Mouse (Mus musculus) layer of hippocampus, adult 18-20 months (tissue): ENCODE results near the gene Rabepk. TPM values are rescaled to one million over a fixed set of nuclear protein-coding genes. Genes with fewer than 3 reads are reported as not detected.
A peak's percentile ranks its signal among the peaks of the same experiment; 100 is the strongest.
"Not testable (repeated sequence)": the region's sequence is repeated elsewhere in the genome, so short reads cannot be mapped to it uniquely, and the experiment has no call there.

ENCODE experiments used
- DNase-seq, 2 experiments: peaks; one replicate each; pipeline ENCODE4 v3.0.0; 2022; ENCODE audit warnings: low spot score in 2 of 2
- long read RNA-seq: library from polyadenylated mRNA; stranded (forward); transcript quantifications from one replicate; pipeline ENCODE4 v2.0.0, GENCODE M21; 2021
- total RNA-seq, 2 experiments: library from RNA; stranded (reverse); gene quantifications; 2 replicates each; pipeline ENCODE4 v1.2.3; 2021

Gene Rabepk
- total RNA-seq = 10 to 100 TPM; 31.3 to 34.5 TPM
- long read RNA-seq, transcript Rabepk-207 (8 exons, 2,968 nt) = major isoform, 14 of 36 reads
- long read RNA-seq, partial matches to known transcripts = 1 of 36 reads
- long read RNA-seq, other reads (novel, unspliced or antisense) = 20 of 36 reads

GRCm38 (mm10) chr2:34799357-34800256 is at the start of gene Rabepk:
Gene Rabepk (minus strand): TSS chr2:34799912.
- peak; percentile 63 to 76 for DNase-seq

DNA sequence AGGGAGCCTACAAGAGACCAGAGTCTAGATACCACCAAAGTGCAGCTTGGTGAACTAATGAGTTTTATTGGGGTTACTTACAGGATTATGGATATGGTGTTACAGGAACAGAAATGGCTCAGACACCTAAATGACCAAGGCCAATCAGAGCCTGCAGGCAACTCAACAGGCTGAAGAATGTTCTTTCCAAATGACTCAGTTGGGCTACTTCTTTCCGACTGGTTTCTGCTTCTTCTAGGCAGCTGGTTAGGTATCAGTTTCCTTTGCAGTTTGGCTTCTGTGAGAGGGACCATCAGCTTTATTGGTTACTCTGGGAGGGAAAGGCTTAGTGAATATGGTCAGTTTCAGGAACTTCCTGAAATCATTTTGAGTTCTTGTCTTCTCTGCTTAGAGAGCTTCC is 48.0 kb upstream of the Rabepk start:
- DNase-seq = no peak

- DNase-seq = peak in 1 of 2 experiments; percentile 11
Observed at GRCm38 (mm10) chr2:34843211-34843939, 43.7 kb upstream of the Rabepk start.

- peak; percentile 61 to 85 for DNase-seq
Observed at GRCm38 (mm10) chr2:34841706-34842105, 42.0 kb upstream of the Rabepk start.

DNA sequence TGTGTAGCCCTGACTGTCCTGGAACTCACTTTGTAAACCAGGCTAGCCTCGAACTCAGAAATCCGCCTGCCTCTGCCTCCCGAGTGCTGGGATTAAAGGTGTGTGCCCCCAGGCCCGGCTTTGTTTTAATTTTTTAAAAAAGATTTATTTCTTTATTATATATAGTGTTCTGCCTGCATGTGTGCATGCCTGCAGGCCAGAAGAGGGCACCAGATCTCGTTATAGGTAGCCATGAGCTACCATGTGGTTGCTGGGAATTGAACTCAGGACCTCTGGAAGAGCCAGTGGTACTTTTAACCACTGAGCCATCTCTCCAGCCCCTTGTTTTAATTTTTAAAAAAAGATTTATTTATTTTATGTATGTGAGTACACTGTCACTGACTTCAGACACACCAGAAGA is 40.4 kb upstream of the Rabepk start:
- not testable (repeated sequence) for DNase-seq

GRCm38 (mm10) chr2:34835669-34836068 is 36.0 kb upstream of the Rabepk start:
- DNase-seq = no peak

DNA sequence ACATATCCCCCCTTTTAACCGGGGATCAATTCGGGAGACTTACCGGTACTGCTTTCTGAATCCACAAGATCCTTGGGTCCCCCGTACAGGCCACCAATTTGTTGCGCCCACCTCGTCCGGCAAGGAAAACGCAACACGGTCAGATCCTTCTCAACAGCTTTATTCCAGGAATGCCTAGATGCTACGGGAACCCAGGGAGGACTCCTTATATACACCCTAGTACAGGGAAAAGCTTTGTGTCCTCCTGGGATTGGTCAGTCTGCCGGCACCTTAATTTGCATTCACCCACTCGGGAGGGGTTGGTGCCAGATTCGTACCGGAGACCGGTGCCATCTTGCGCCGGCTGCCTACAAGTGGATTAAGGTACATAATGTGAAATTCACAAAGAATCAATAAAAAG is 33.9 kb upstream of the Rabepk start:
- no peak for DNase-seq

GRCm38 (mm10) chr2:34832766-34833457 is 33.2 kb upstream of the Rabepk start, which contains the start of gene Gm34653:
Gene Gm34653 (plus strand): TSS chr2:34833007.
- DNase-seq = not testable (repeated sequence)

GRCm38 (mm10) chr2:34830066-34830465 is 30.4 kb upstream of the Rabepk start:
- not testable (repeated sequence) for DNase-seq

DNA sequence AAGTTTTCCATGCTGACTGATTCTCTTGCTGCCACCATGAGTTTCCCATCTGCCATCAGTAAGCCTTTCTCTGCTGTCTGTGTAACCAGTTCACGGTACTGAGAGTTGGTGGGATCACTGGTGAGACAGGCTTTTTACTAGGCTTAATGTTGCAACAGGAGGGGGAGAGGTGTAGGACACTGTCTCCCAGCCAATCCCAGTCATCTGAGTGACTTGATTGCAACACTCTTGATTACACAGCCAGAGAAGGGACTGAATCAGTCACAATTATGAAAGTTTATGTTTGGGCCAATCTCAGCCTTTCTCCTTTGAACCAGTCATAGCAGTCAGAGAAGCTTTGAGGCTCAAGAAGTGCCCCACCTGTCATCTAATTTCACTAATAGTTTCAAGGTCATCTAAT is 28.3 kb upstream of the Rabepk start:
- no peak for DNase-seq

- no peak for DNase-seq
Observed at GRCm38 (mm10) chr2:34827591-34827990, 27.9 kb upstream of the Rabepk start.

DNA sequence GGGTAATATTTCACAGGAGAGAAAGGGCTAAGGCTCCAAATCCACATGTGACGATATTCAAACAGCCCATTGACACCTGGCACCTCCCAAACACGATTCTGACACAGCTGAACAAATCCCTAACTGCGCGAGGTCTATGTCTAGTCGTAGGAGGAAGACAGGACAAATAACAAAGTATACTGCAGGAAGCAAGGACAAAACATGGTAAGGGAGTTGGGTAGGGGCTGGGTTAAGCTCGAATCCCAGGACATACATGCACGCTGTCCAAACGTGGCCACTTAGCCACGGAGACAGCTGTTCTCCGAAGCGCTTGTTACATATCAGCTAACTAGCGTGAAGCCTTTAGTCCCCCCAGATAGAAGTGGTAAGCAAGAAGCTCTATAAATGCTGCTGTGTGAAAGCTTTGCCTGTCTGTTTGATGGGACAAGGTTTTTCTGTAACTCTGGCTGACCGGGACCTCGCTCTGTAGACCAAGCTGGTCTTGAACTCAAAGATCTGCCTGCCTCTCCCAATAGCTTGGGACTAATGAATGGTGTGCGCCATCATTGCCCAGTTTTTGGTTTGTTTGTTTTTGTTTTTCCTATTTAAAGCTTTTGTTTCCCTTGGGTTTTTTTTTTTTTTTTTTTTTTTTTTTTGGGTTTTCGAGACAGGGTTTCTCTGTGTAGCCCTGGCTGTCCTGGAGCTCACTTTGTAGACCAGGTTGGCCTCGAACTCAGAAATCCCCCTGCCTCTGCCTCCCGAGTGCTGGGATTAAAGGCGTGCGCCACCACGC is 26.9 kb upstream of the Rabepk start:
- DNase-seq = no peak

DNA sequence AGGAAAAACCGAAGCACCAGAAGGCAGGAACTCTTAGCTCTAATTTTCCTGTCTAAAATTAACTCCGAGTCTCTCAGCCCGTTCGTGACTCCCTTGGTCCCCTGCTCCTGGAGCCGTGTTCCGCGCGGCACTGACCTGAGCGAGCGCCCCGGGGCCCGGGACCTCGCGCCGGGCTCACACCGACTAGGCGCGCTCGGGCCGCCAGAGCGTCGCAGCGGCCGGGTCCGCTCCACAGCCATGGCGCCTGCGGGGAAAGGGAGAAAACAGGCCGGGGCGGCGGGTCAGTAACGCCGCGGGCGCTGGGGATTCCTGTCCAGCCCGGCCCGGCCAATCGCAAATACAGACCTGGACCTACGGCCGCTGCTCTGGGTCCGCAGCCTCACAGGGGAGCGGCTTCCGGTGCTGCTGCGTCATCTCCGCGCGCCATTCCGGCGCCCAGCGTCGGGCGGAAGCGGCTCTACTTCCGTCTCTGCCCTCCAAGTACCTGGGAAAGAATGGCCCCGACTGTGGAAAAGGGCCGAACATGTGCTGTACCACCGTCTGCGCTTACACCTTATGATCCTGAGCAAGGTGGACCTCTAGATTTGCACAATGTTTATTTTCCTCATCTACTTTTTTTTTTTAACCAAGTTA is 26.2 kb upstream of the Rabepk start, which contains the start of gene Fbxw2:
Gene Fbxw2 (minus strand): TSS at position 485 of the 633 bp plus-strand sequence.
- DNase-seq = peak; percentile 89 to 96

- DNase-seq = no peak
Observed at GRCm38 (mm10) chr2:34818492-34818891, 18.8 kb upstream of the Rabepk start.

DNA sequence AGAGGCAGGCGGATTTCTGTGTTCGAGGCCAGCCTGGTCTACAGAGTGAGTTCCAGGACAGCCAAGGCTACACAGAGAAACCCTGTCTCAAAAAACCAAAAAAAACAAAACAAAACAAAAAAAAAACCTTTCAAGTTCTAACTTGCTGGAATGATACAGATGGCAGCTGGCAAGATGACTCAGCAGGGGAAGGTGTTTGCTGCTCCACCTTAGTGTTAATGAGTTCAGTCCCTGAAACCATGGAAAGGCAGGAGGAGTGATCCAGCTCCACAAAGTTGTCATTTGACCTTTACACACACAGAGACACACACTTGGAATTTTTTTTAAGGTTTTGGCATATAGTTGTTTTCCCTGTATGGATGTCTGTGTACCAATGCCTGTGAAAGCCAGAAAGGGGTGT is 16.2 kb upstream of the Rabepk start:
- not testable (repeated sequence) for DNase-seq

DNA sequence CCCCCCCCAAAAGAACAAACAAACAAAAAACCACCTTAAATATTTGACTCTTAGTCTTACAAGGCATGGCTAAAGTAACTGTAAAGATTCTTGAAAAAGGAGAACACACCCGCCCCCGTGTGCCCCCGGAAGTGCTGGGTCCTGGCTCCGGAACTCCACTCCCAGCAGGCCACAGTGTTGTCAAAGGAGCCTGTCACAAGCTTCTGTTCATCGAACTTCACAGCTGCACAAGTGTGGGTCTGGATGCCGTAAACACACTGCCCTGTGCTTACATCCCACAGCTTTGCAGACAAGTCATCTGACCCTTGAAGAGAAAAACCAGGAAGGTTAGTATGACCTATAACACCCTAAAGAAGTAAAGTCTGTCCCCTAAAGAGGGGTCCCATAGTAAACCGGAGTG is 13.0 kb upstream of the Rabepk start:
- no peak for DNase-seq

DNA sequence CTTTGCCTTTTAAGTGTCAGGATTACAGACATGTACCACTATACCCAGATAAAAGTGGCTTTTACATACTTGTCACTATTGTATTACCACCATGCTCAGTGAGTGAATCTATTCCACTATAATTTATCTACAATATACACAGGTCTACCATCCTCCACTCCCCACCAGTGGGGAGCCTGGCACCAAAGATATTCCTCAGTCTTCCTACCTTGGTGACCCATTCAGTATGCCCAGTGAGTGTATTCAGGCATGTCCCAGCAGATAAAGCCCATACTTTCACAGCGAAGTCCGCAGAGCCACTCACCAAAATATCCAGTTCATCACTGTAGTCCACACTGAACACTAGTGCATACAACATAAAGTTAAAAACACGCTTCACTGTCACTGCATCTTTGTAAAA is 11.1 kb upstream of the Rabepk start:
- no peak for DNase-seq

- no peak for DNase-seq
Observed at GRCm38 (mm10) chr2:34809568-34809967, 9.9 kb upstream of the Rabepk start.

- DNase-seq = no peak
Observed at GRCm38 (mm10) chr2:34808057-34808456, 8.3 kb upstream of the Rabepk start.

GRCm38 (mm10) chr2:34805364-34805950 is 5.7 kb upstream of the Rabepk start:
- no peak for DNase-seq
